Mouse (Mus musculus) brain, embryonic 14.5 days (tissue): ENCODE measurements around the gene Osbpl9.

Source experiments
- CTCF ChIP-seq: fragments of 200-500 bp; IDR thresholded peaks from 2 replicates; pipeline ENCODE4 v1.5.1; 2012; ENCODE audit warnings: inconsistent platforms, mild to moderate bottlenecking, moderate library complexity, borderline replicate concordance; ENCODE audit not compliant: insufficient read depth, insufficient read length; ENCODE audit errors: extremely low read depth
- POLR2A ChIP-seq: fragments of 200-500 bp; IDR thresholded peaks from 2 replicates; pipeline ENCODE4 v1.6.1; 2012; ENCODE audit warnings: mild to moderate bottlenecking, inconsistent platforms, borderline replicate concordance; ENCODE audit not compliant: poor library complexity, insufficient read depth, insufficient read length, severe bottlenecking; ENCODE audit errors: extremely low read depth

- TF ChIP-seq POLR2A (no peak), CTCF (no peak)
Observed at GRCm38 (mm10) chr4:109109686-109110085, 92.4 kb downstream of the Osbpl9 start.
